Mouse (Mus musculus): ENCODE measurements around the gene Entpd3. TPM values are rescaled to one million over a fixed set of nuclear protein-coding genes. Genes with fewer than 3 reads are reported as not detected.
A peak's percentile ranks its signal among the peaks of the same experiment; 100 is the strongest.

Entpd3 gene
- polyA plus RNA-seq, 1 experiment from 2014 or later, result 3.1 TPM

GRCm38 (mm10) chr9:120502013-120502412 is 37.6 kb upstream of the Entpd3 start:
- Histone ChIP-seq H3K36me3 (ENCODE audit: control insufficient read depth, insufficient read depth, low read length) (peaks cover 5% of the 10 kb centered on the region; the same call in 1 of the 2 replicates), H3K9me3 (ENCODE audit: control insufficient read depth, low read length) (0 out of 2 replicates have a peak, but pooled peaks cover 7% of the 10 kb centered on the region), H3K4me3 (replicated peaks; ENCODE audit: low read depth, low read length) (no peak overlapping the region), H3K27me3 (ENCODE audit: control insufficient read depth, insufficient read depth, low read length) (no peaks in the 10 kb centered on the region), H3K4me1 (ENCODE audit: control insufficient read depth, insufficient read depth, low read length) (no peaks in the 10 kb centered on the region), H3K27ac (replicated peaks; ENCODE audit: low read depth, low read length) (no peak overlapping the region), H3K4me2 (ENCODE audit: low read length) (no peak overlapping the region), H3K9ac (replicated peaks; ENCODE audit: low read length) (peak overlapping the region; percentile 20; the same call in 1 of the 2 replicates)
- DNase-seq (peak; percentile 95), ATAC-seq (ENCODE audit: low FRiP score, low TSS enrichment) (no peak; the same call in 1 of the 2 replicates)
- 7% methylated on average over 8 of the region's 8 CpGs for WGBS

- Histone ChIP-seq H3K27me3 (ENCODE audit: control insufficient read depth, insufficient read depth, low read length) (no peaks in the 10 kb centered on the region), H3K36me3 (ENCODE audit: control insufficient read depth, insufficient read depth, low read length) (no peaks in the 10 kb centered on the region), H3K9ac (replicated peaks; ENCODE audit: low read length) (no peak overlapping the region), H3K4me3 (replicated peaks; ENCODE audit: low read depth, low read length) (no peak overlapping the region), H3K4me2 (ENCODE audit: low read length) (no peak overlapping the region), H3K9me3 (ENCODE audit: control insufficient read depth, low read length) (0 out of 2 replicates have a peak, but pooled peaks cover 7% of the 10 kb centered on the region), H3K27ac (replicated peaks; ENCODE audit: low read depth, low read length) (no peak overlapping the region), H3K4me1 (ENCODE audit: control insufficient read depth, insufficient read depth, low read length) (no peaks in the 10 kb centered on the region)
- WGBS, result 86% methylated on average over 2 of the region's 2 CpGs
- ATAC-seq (ENCODE audit: low FRiP score, low TSS enrichment) (no peak), DNase-seq (no peak)
These were observed 35.2 kb upstream of the Entpd3 start for GRCm38 (mm10) chr9:120504423-120504822.

GRCm38 (mm10) chr9:120511781-120512180 is 27.8 kb upstream of the Entpd3 start:
- Histone ChIP-seq H3K9ac (replicated peaks; ENCODE audit: low read length) (no peak overlapping the region), H3K4me1 (ENCODE audit: control insufficient read depth, insufficient read depth, low read length) (no peaks in the 10 kb centered on the region), H3K4me2 (ENCODE audit: low read length) (no peak overlapping the region), H3K36me3 (ENCODE audit: control insufficient read depth, insufficient read depth, low read length) (no peaks in the 10 kb centered on the region), H3K4me3 (replicated peaks; ENCODE audit: low read depth, low read length) (no peak overlapping the region), H3K27ac (replicated peaks; ENCODE audit: low read depth, low read length) (no peak overlapping the region), H3K27me3 (ENCODE audit: control insufficient read depth, insufficient read depth, low read length) (no peaks in the 10 kb centered on the region), H3K9me3 (ENCODE audit: control insufficient read depth, low read length) (0 out of 2 replicates have a peak, but pooled peaks cover under 1% of the 10 kb centered on the region)
- peak; percentile 19 for DNase-seq
- 79% methylated on average over 3 of the region's 3 CpGs for WGBS
- no peak for ATAC-seq (ENCODE audit: low FRiP score, low TSS enrichment)

GRCm38 (mm10) chr9:120516720-120517119 is 22.9 kb upstream of the Entpd3 start:
- ATAC-seq (ENCODE audit: low FRiP score, low TSS enrichment) (no peak), DNase-seq (no peak)
- Histone ChIP-seq H3K27ac (replicated peaks; ENCODE audit: low read depth, low read length) (no peak overlapping the region), H3K4me2 (ENCODE audit: low read length) (no peak overlapping the region), H3K4me1 (ENCODE audit: control insufficient read depth, insufficient read depth, low read length) (no peaks in the 10 kb centered on the region), H3K36me3 (ENCODE audit: control insufficient read depth, insufficient read depth, low read length) (no peaks in the 10 kb centered on the region), H3K27me3 (ENCODE audit: control insufficient read depth, insufficient read depth, low read length) (no peaks in the 10 kb centered on the region), H3K9ac (replicated peaks; ENCODE audit: low read length) (no peak overlapping the region), H3K9me3 (ENCODE audit: control insufficient read depth, low read length) (no peaks in the 10 kb centered on the region), H3K4me3 (replicated peaks; ENCODE audit: low read depth, low read length) (no peak overlapping the region)
- WGBS, result 90% methylated on average over 8 of the region's 8 CpGs

GRCm38 (mm10) chr9:120518946-120519345 is 20.7 kb upstream of the Entpd3 start:
- no peak overlapping the region for H3K4me2 ChIP-seq (ENCODE audit: low read length)
- no peaks in the 10 kb centered on the region for H3K36me3 ChIP-seq (ENCODE audit: control insufficient read depth, insufficient read depth, low read length)
- H3K9me3 ChIP-seq (ENCODE audit: control insufficient read depth, low read length), result no peaks in the 10 kb centered on the region
- no peak for DNase-seq
- no peaks in the 10 kb centered on the region for H3K27me3 ChIP-seq (ENCODE audit: control insufficient read depth, insufficient read depth, low read length)
- no peaks in the 10 kb centered on the region for H3K4me1 ChIP-seq (ENCODE audit: control insufficient read depth, insufficient read depth, low read length)
- no peak for ATAC-seq (ENCODE audit: low FRiP score, low TSS enrichment)
- no peak overlapping the region for H3K9ac ChIP-seq (replicated peaks; ENCODE audit: low read length)
- 81% methylated on average over 3 of the region's 3 CpGs for WGBS
- no peak overlapping the region for H3K4me3 ChIP-seq (replicated peaks; ENCODE audit: low read depth, low read length)
- H3K27ac ChIP-seq (replicated peaks; ENCODE audit: low read depth, low read length), result no peak overlapping the region

- Histone ChIP-seq H3K4me3 (replicated peaks; ENCODE audit: low read depth, low read length) (no peak overlapping the region), H3K9me3 (ENCODE audit: control insufficient read depth, low read length) (no peaks in the 10 kb centered on the region), H3K4me2 (ENCODE audit: low read length) (no peak overlapping the region; the same call in 1 of the 2 replicates), H3K4me1 (ENCODE audit: control insufficient read depth, insufficient read depth, low read length) (no peaks in the 10 kb centered on the region), H3K27me3 (ENCODE audit: control insufficient read depth, insufficient read depth, low read length) (no peaks in the 10 kb centered on the region), H3K36me3 (ENCODE audit: control insufficient read depth, insufficient read depth, low read length) (no peaks in the 10 kb centered on the region), H3K27ac (replicated peaks; ENCODE audit: low read depth, low read length) (no peak overlapping the region), H3K9ac (replicated peaks; ENCODE audit: low read length) (no peak overlapping the region)
- ATAC-seq (ENCODE audit: low FRiP score, low TSS enrichment), result no peak
- 35% methylated on average over 19 of the region's 19 CpGs for WGBS
- peak; percentile 45 for DNase-seq
These were observed 20.0 kb upstream of the Entpd3 start for GRCm38 (mm10) chr9:120519469-120520125.

GRCm38 (mm10) chr9:120521161-120521560 is 18.5 kb upstream of the Entpd3 start:
- Histone ChIP-seq H3K36me3 (ENCODE audit: control insufficient read depth, insufficient read depth, low read length) (no peaks in the 10 kb centered on the region), H3K4me1 (ENCODE audit: control insufficient read depth, insufficient read depth, low read length) (no peaks in the 10 kb centered on the region), H3K27me3 (ENCODE audit: control insufficient read depth, insufficient read depth, low read length) (no peaks in the 10 kb centered on the region), H3K4me3 (replicated peaks; ENCODE audit: low read depth, low read length) (no peak overlapping the region), H3K4me2 (ENCODE audit: low read length) (no peak overlapping the region), H3K27ac (replicated peaks; ENCODE audit: low read depth, low read length) (no peak overlapping the region), H3K9me3 (ENCODE audit: control insufficient read depth, low read length) (no peaks in the 10 kb centered on the region), H3K9ac (replicated peaks; ENCODE audit: low read length) (no peak overlapping the region)
- ATAC-seq (ENCODE audit: low FRiP score, low TSS enrichment), result no peak
- DNase-seq, result no peak
- WGBS, result 83% methylated on average over 1 of the region's 1 CpGs

- no peak for ATAC-seq (ENCODE audit: low FRiP score, low TSS enrichment)
- DNase-seq, result no peak
- Histone ChIP-seq H3K9ac (replicated peaks; ENCODE audit: low read length) (no peak overlapping the region), H3K4me3 (replicated peaks; ENCODE audit: low read depth, low read length) (no peak overlapping the region), H3K27ac (replicated peaks; ENCODE audit: low read depth, low read length) (no peak overlapping the region), H3K4me1 (ENCODE audit: control insufficient read depth, insufficient read depth, low read length) (no peaks in the 10 kb centered on the region), H3K9me3 (ENCODE audit: control insufficient read depth, low read length) (no peaks in the 10 kb centered on the region), H3K27me3 (ENCODE audit: control insufficient read depth, insufficient read depth, low read length) (no peaks in the 10 kb centered on the region), H3K36me3 (ENCODE audit: control insufficient read depth, insufficient read depth, low read length) (no peaks in the 10 kb centered on the region), H3K4me2 (ENCODE audit: low read length) (no peak overlapping the region)
- 75% methylated on average over 4 of the region's 4 CpGs for WGBS
These were observed 12.3 kb upstream of the Entpd3 start for GRCm38 (mm10) chr9:120527270-120527669.

- ATAC-seq (ENCODE audit: low FRiP score, low TSS enrichment) (no peak), DNase-seq (no peak)
- Histone ChIP-seq H3K27ac (replicated peaks; ENCODE audit: low read depth, low read length) (no peak overlapping the region), H3K27me3 (ENCODE audit: control insufficient read depth, insufficient read depth, low read length) (no peaks in the 10 kb centered on the region), H3K9me3 (ENCODE audit: control insufficient read depth, low read length) (no peaks in the 10 kb centered on the region), H3K4me2 (ENCODE audit: low read length) (no peak overlapping the region), H3K9ac (replicated peaks; ENCODE audit: low read length) (no peak overlapping the region), H3K4me1 (ENCODE audit: control insufficient read depth, insufficient read depth, low read length) (no peaks in the 10 kb centered on the region), H3K36me3 (ENCODE audit: control insufficient read depth, insufficient read depth, low read length) (no peaks in the 10 kb centered on the region), H3K4me3 (replicated peaks; ENCODE audit: low read depth, low read length) (no peak overlapping the region)
- 92% methylated on average over 8 of the region's 8 CpGs for WGBS
These were observed 11.7 kb upstream of the Entpd3 start for GRCm38 (mm10) chr9:120527919-120528318.

Data from midbrain, embryonic 14.5 days (tissue).